Mouse (Mus musculus): Measurements from ENCODE around the gene Rnf20. TPM values are rescaled to one million over a fixed set of nuclear protein-coding genes. Genes with fewer than 3 reads are reported as not detected.
"Not testable (repeated sequence)": the region's sequence is repeated elsewhere in the genome, so short reads cannot be mapped to it uniquely, and the experiment has no call there.

The Rnf20 gene
- polyA plus RNA-seq, 1 experiment from 2014 or later: 38.1 TPM

DNA sequence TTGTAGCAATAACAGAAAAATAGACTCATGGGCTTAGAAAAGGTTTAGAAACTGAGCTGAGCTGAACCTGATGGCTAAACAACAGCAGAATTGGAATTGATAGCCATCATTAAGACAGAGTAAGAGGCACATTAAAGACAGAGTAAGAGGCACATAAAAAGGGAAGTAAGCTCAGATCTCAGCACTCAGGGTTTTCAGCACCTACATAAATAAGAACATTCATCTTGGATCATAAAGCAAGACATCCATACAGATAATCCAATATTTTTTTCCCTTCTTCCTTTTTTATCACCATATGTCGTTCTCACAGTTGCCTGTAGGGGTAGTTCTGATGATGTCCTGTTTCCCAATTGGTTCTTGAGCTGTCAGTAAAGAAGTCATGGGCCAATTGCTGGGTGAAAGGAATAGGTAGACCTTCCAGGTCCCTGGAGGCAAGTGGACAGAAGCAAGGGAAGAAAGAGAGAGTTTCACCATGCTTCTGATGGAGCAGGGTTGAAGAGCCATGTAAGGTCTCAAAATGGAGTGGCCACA, 27.7 kb upstream of the Rnf20 start:
- H3K36me3 ChIP-seq (ENCODE audit: control insufficient read depth, insufficient read depth, low read length): no peaks in the 10 kb centered on the region
- ATAC-seq (ENCODE audit: low read depth): no peak
- H3K4me2 ChIP-seq (ENCODE audit: low read depth, low read length): no peak overlapping the region
- no peaks in the 10 kb centered on the region for H3K27me3 ChIP-seq (ENCODE audit: control insufficient read depth, insufficient read depth, low read depth, low read length)
- H3K4me3 ChIP-seq (ENCODE audit: low read length): no peak overlapping the region
- 61% methylated on average over 1 of the region's 1 CpGs for WGBS
- H3K9ac ChIP-seq (ENCODE audit: low read length): no peak overlapping the region
- H3K4me1 ChIP-seq (replicated peaks; ENCODE audit: control insufficient read depth, insufficient read depth, low read length): no peaks in the 10 kb centered on the region
- no peaks in the 10 kb centered on the region for H3K9me3 ChIP-seq (ENCODE audit: control insufficient read depth, low read length)
- H3K27ac ChIP-seq (ENCODE audit: low read length): no peak overlapping the region

DNA sequence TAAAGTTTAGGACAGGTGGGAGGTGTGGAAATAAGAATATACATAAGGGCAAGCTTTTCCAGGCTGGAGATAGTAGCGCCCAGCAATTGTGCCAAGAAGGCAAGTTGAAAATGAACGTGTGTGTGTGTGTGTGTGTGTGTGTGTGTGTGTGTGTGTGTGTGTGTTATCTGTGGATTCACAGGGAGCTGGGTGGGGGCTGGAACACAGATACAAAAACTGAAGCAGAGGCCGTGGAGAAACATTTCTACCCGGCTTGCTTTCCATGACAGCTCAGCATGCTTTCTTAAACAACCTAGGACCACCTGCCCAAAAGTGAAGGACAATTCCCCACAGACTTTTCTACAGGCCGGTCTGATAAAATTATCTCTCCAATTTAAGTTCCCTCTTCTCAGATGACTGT, 27.2 kb upstream of the Rnf20 start:
- Histone ChIP-seq H3K9me3 (ENCODE audit: control insufficient read depth, low read length) (no peaks in the 10 kb centered on the region), H3K36me3 (ENCODE audit: control insufficient read depth, insufficient read depth, low read length) (no peaks in the 10 kb centered on the region), H3K27me3 (ENCODE audit: control insufficient read depth, insufficient read depth, low read depth, low read length) (no peaks in the 10 kb centered on the region), H3K27ac (ENCODE audit: low read length) (no peak overlapping the region), H3K9ac (ENCODE audit: low read length) (no peak overlapping the region), H3K4me3 (ENCODE audit: low read length) (no peak overlapping the region), H3K4me2 (ENCODE audit: low read depth, low read length) (no peak overlapping the region), H3K4me1 (replicated peaks; ENCODE audit: control insufficient read depth, insufficient read depth, low read length) (no peaks in the 10 kb centered on the region)
- ATAC-seq (ENCODE audit: low read depth): no peak
- 88% methylated on average over 5 of the region's 5 CpGs for WGBS

- Histone ChIP-seq H3K4me3 (ENCODE audit: low read length) (no peak overlapping the region), H3K9ac (ENCODE audit: low read length) (no peak overlapping the region), H3K36me3 (ENCODE audit: control insufficient read depth, insufficient read depth, low read length) (no peaks in the 10 kb centered on the region), H3K27ac (ENCODE audit: low read length) (no peak overlapping the region), H3K4me1 (replicated peaks; ENCODE audit: control insufficient read depth, insufficient read depth, low read length) (no peaks in the 10 kb centered on the region), H3K4me2 (ENCODE audit: low read depth, low read length) (no peak overlapping the region), H3K27me3 (ENCODE audit: control insufficient read depth, insufficient read depth, low read depth, low read length) (no peaks in the 10 kb centered on the region), H3K9me3 (ENCODE audit: control insufficient read depth, low read length) (no peaks in the 10 kb centered on the region)
- no peak for ATAC-seq (ENCODE audit: low read depth)
- 72% methylated on average over 1 of the region's 1 CpGs for WGBS
Observed at GRCm38 (mm10) chr4:49605459-49605858, 26.3 kb upstream of the Rnf20 start.

- H3K9ac ChIP-seq (ENCODE audit: low read length): no peak overlapping the region
- H3K4me3 ChIP-seq (ENCODE audit: low read length): no peak overlapping the region
- no peaks in the 10 kb centered on the region for H3K9me3 ChIP-seq (ENCODE audit: control insufficient read depth, low read length)
- no peaks in the 10 kb centered on the region for H3K36me3 ChIP-seq (ENCODE audit: control insufficient read depth, insufficient read depth, low read length)
- no peaks in the 10 kb centered on the region for H3K27me3 ChIP-seq (ENCODE audit: control insufficient read depth, insufficient read depth, low read depth, low read length)
- H3K4me2 ChIP-seq (ENCODE audit: low read depth, low read length): no peak overlapping the region
- no peak for ATAC-seq (ENCODE audit: low read depth)
- no peaks in the 10 kb centered on the region for H3K4me1 ChIP-seq (replicated peaks; ENCODE audit: control insufficient read depth, insufficient read depth, low read length)
- H3K27ac ChIP-seq (ENCODE audit: low read length): no peak overlapping the region
- WGBS: 90% methylated on average over 10 of the region's 10 CpGs
Observed at GRCm38 (mm10) chr4:49616924-49617323, 14.9 kb upstream of the Rnf20 start.

- not testable (repeated sequence) for H3K27me3 ChIP-seq (ENCODE audit: control insufficient read depth, insufficient read depth, low read depth, low read length); ATAC-seq (ENCODE audit: low read depth); H3K4me3 ChIP-seq (ENCODE audit: low read length); H3K27ac ChIP-seq (ENCODE audit: low read length); H3K36me3 ChIP-seq (ENCODE audit: control insufficient read depth, insufficient read depth, low read length); H3K4me2 ChIP-seq (ENCODE audit: low read depth, low read length); H3K4me1 ChIP-seq (replicated peaks; ENCODE audit: control insufficient read depth, insufficient read depth, low read length); H3K9me3 ChIP-seq (ENCODE audit: control insufficient read depth, low read length); H3K9ac ChIP-seq (ENCODE audit: low read length)
- 85% methylated on average over 7 of the region's 7 CpGs for WGBS
Observed at GRCm38 (mm10) chr4:49619861-49620260, 11.9 kb upstream of the Rnf20 start.

DNA sequence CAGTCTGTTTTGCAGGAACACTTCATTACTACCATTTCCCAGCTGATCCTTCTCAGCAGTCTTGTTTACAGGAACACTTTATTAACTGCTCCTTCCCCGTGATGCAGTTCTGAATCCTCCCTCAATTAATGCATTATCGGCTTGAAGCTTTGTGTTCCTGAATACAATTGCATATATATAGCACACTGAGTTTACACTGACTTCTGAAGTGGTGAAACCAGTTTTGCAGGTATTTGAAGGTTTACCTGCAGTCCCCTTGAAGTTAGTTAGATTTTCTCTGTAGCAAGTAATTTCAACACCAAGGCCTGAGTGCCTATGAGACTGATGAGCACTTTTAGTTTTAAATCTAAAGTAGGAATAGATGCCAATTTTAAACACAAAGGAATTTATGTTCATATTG, 9.5 kb upstream of the Rnf20 start:
- 43% methylated on average over 2 of the region's 2 CpGs for WGBS
- H3K4me2 ChIP-seq (ENCODE audit: low read depth, low read length): 0 out of 2 replicates have a peak overlapping the region, but pooled peaks have one; percentile 16
- peak overlapping the region; percentile 41 for H3K4me3 ChIP-seq (ENCODE audit: low read length)

GRCm38 (mm10) chr4:49623916-49624315, 7.9 kb upstream of the Rnf20 start:
- Histone ChIP-seq H3K4me2 (ENCODE audit: low read depth, low read length) (no peak overlapping the region), H3K36me3 (ENCODE audit: control insufficient read depth, insufficient read depth, low read length) (no peaks in the 10 kb centered on the region), H3K27me3 (ENCODE audit: control insufficient read depth, insufficient read depth, low read depth, low read length) (no peaks in the 10 kb centered on the region), H3K9ac (ENCODE audit: low read length) (no peak overlapping the region), H3K4me3 (ENCODE audit: low read length) (no peak overlapping the region), H3K4me1 (replicated peaks; ENCODE audit: control insufficient read depth, insufficient read depth, low read length) (no peaks in the 10 kb centered on the region), H3K9me3 (ENCODE audit: control insufficient read depth, low read length) (no peaks in the 10 kb centered on the region), H3K27ac (ENCODE audit: low read length) (no peak overlapping the region)
- ATAC-seq (ENCODE audit: low read depth): no peak
- 73% methylated on average over 4 of the region's 4 CpGs for WGBS

More for the DNA sequence above, 9.5 kb upstream of the Rnf20 start:
- H3K9me3 ChIP-seq (ENCODE audit: control insufficient read depth, low read length): no peaks in the 10 kb centered on the region
- no peaks in the 10 kb centered on the region for H3K36me3 ChIP-seq (ENCODE audit: control insufficient read depth, insufficient read depth, low read length)
- no peak overlapping the region for H3K9ac ChIP-seq (ENCODE audit: low read length)
- no peaks in the 10 kb centered on the region for H3K27me3 ChIP-seq (ENCODE audit: control insufficient read depth, insufficient read depth, low read depth, low read length)
- no peaks in the 10 kb centered on the region for H3K4me1 ChIP-seq (replicated peaks; ENCODE audit: control insufficient read depth, insufficient read depth, low read length)
- ATAC-seq (ENCODE audit: low read depth): peak; percentile 70
- peak overlapping the region; percentile 57; the same call in 1 of the 2 replicates for H3K27ac ChIP-seq (ENCODE audit: low read length)

DNA sequence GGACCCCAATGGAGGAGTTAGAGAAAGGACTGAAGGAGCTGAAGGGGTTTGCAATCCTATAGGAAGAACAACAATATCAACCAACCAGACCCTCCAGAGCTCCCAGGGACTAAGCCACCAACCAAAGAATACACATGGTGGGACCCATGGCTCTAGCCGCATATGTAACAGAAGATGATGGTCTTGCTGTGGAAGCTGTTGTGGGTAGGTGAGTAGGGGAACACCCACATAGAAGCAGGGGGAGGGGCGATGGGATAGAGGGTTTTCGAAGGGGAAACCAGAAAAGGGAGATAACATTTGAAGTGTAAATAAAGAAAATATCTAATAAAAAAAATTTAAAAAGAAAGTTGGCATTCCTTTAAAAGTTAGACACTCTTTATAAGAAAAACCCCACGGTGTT, 6.8 kb upstream of the Rnf20 start:
- H3K4me1 ChIP-seq (replicated peaks; ENCODE audit: control insufficient read depth, insufficient read depth, low read length); H3K9ac ChIP-seq (ENCODE audit: low read length); H3K36me3 ChIP-seq (ENCODE audit: control insufficient read depth, insufficient read depth, low read length); H3K9me3 ChIP-seq (ENCODE audit: control insufficient read depth, low read length); H3K27ac ChIP-seq (ENCODE audit: low read length); H3K4me2 ChIP-seq (ENCODE audit: low read depth, low read length); ATAC-seq (ENCODE audit: low read depth); H3K27me3 ChIP-seq (ENCODE audit: control insufficient read depth, insufficient read depth, low read depth, low read length); H3K4me3 ChIP-seq (ENCODE audit: low read length): not testable (repeated sequence)
- WGBS: 59% methylated on average over 4 of the region's 4 CpGs

DNA sequence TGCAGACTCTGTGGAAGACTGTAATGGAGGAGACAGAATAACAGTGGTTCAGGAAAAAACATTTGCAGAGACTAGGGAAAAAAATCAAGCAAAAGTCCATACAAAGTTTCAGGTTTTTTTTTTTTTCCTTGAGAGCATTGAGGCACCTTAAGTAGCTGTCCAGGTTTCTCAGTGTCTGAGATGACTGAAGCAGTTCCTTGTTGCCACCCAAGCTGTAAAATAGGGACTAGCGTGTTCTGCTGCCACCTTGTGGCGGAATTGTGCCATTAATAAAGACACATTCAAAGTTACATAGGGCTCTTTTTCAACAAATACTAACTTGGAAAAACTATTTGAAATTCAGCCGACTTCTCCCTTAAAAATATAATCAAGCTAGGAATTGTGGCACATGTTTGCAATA, 4.8 kb upstream of the Rnf20 start:
- Histone ChIP-seq H3K27me3 (ENCODE audit: control insufficient read depth, insufficient read depth, low read depth, low read length) (no peaks in the 10 kb centered on the region), H3K9me3 (ENCODE audit: control insufficient read depth, low read length) (no peaks in the 10 kb centered on the region), H3K4me3 (ENCODE audit: low read length) (no peak overlapping the region), H3K4me2 (ENCODE audit: low read depth, low read length) (no peak overlapping the region), H3K36me3 (ENCODE audit: control insufficient read depth, insufficient read depth, low read length) (no peaks in the 10 kb centered on the region), H3K4me1 (replicated peaks; ENCODE audit: control insufficient read depth, insufficient read depth, low read length) (no peaks in the 10 kb centered on the region), H3K9ac (ENCODE audit: low read length) (no peak overlapping the region), H3K27ac (ENCODE audit: low read length) (no peak overlapping the region)
- ATAC-seq (ENCODE audit: low read depth): no peak
- WGBS: 0% methylated on average over 3 of the region's 3 CpGs

- no peak overlapping the region for H3K4me3 ChIP-seq (ENCODE audit: low read length)
- no peaks in the 10 kb centered on the region for H3K9me3 ChIP-seq (ENCODE audit: control insufficient read depth, low read length)
- ATAC-seq (ENCODE audit: low read depth): no peak
- H3K27ac ChIP-seq (ENCODE audit: low read length): no peak overlapping the region
- no peak overlapping the region for H3K9ac ChIP-seq (ENCODE audit: low read length)
- 81% methylated on average over 5 of the region's 5 CpGs for WGBS
- H3K4me1 ChIP-seq (replicated peaks; ENCODE audit: control insufficient read depth, insufficient read depth, low read length): peaks cover 6% of the 10 kb centered on the region; the same call in 1 of the 2 replicates
- no peaks in the 10 kb centered on the region for H3K36me3 ChIP-seq (ENCODE audit: control insufficient read depth, insufficient read depth, low read length)
- H3K4me2 ChIP-seq (ENCODE audit: low read depth, low read length): no peak overlapping the region
- H3K27me3 ChIP-seq (ENCODE audit: control insufficient read depth, insufficient read depth, low read depth, low read length): no peaks in the 10 kb centered on the region
Observed at GRCm38 (mm10) chr4:49628941-49629340, 2.9 kb upstream of the Rnf20 start.
